Mouse (Mus musculus) left cerebral cortex, postnatal 10 days (tissue): ENCODE data around the gene Gse1. TPM values are rescaled to one million over a fixed set of nuclear protein-coding genes. Genes with fewer than 3 reads are reported as not detected.

Experiments
- DNase-seq, 2 experiments: peaks; one replicate each; pipeline ENCODE4 v3.0.0; 2021 to 2022; ENCODE audit warnings: low spot score in 2 of 2, mixed read lengths in 1 of 2; ENCODE audit errors: extremely low spot score in 1 of 2
- intact Hi-C: fragments of 180-260 bp; cut with DNase I; formaldehyde crosslinking; loops from one replicate; pipeline ENCODE4 v1.15.1; 2025
- total RNA-seq, 2 experiments: library from RNA; stranded (reverse); gene quantifications; 2 replicates each; pipeline ENCODE4 v1.2.3; 2021

Gene Gse1
- total RNA-seq, 2 experiments from 2014 or later: 41.7 to 45.3 TPM

DNA sequence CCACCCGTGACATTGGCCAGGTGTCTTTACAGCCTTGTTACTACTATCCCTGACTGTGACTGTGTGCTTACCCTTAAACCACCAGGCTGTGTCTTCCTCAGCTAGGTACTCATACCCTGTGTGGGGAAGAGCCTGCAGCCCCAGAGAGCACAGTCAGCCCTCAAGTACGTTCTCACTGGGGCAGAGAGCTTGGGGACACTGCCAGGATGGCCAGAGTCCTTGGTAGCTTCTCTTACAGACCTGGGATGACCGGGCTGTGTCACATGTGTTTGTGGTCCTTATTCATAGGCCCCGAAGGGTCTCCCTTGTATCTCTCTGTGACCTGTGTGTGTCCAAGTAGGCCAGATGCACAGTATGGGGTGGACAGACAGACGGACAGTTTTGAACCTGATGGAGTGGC is 32.4 kb downstream of the Gse1 start:
- intact Hi-C loops: loop anchor here (10.0 kb wide), 1 partner anchor 86 kb away; the partner anchor contains the start of gene Fam92b
- DNase-seq: no peak

DNA sequence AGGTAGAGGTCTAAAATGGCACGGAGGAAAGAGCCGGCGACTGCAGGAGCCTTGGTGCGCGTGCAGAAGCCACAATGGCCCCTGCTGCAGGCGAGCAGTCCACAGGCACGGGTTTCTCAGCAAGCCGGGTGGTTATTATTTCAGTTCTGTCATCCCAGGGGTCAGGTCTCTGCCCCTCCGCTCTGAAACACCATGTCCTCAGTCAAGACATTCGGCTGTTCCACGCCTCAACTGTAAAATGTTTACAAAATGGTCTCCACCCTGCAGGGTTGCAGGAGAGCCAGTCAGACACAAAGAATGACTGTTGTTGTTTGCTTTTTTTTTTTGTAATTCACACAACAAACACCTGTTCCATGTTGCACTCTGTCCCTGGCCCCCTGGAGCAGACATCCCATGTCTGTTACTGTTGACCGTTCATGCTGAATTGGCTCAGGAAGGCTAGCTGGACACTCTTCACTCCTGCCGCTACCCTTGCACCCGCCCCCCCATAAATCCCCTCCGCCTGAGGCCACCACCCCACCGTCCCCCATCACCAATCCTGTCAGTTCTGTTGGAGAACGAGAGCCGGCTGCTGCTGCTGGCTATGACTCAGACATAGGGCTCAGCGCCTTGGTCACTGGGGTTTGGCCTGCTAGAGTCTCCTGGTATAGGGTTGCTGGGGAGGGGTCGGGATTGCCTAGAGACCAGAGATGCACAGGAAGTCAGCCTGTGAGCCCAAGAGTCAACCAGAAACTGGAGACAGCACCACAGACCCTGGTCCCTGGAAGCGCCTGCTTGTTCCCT is 33.3 kb downstream of the Gse1 start:
- no peak for DNase-seq
- intact Hi-C loops: loop anchor here (10.0 kb wide), 1 partner anchor 87 kb away; the partner anchor contains the start of gene Fam92b

DNA sequence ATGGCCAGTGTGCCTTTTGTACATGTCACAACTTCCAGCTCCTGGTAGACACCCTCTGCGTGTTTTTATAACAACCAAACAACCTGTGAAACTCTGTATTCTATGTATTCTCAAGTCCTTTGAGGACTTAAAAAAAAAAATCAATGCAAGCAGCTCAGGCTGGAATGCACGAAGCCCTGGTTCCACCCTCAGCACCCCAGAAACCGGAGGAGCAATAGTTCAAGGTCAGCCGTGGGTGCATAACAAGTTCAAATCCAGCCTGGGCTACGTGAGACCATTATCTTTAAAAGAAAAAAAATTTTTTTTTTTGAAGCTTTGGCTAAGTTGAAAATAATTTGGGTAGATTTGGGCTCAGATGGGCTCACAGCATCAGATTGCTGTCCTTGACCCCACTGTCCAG is 35.6 kb downstream of the Gse1 start:
- DNase-seq: no peak
- intact Hi-C loops: loop anchor here (10.0 kb wide), 1 partner anchor 89 kb away; the partner anchor contains the start of gene Fam92b

DNA sequence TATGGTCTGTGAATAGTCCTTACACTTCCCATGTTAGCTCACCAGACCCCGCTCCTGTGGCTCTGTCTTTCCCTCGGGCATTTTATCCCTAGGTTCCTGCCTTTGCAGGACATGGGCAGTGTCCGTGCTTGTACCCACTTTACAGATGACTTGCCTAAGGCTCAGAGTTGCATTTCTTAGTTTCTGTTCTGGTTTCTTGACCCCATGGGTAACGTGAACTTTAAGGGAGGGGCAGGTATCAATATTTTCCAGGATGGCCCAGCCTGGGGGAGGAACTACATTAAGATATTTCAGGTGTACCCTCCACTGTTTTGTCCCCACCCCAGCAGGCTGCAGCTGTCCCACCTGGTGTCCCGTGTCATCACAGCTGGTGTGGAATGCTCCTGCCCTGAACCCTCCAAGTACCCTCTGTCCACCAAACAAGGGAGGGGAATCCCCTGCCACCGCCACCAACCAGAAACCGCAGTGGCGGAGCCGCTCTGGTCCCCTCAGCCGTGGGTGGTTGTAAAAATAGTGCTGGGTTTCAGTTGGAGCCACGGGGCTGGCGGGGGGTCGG is 36.2 kb downstream of the Gse1 start:
- intact Hi-C loops: loop anchor here (10.0 kb wide), 1 partner anchor 90 kb away; the partner anchor contains the start of gene Fam92b
- DNase-seq: no peak

DNA sequence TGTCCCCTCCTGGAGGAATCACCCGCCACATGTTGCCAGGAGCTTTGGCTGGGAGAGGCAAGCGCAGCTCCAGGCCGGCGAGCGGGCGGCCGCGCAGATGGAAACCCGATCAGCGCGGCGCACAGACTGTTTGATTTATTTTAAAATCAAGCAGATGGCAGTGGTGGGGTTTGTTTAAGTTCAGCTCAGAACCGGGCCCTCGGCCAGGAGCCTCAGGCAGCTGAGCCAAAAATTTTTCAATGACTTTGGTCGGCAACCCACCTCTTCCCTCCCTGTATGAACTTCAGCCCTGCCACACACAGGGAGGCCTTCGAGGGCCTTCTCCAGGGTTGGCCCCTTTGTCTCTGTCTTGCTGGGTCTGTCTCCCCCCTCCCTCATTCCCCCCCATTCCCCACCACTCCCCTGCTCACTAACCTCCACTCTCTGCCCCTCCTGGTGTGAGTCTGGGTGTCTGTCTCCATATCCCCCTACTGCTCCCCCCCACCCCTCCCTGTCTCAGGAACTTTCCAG is 36.7 kb downstream of the Gse1 start:
- DNase-seq: peak; percentile 85 to 90
- intact Hi-C loops: loop anchor here (10.0 kb wide), 1 partner anchor 90 kb away; the partner anchor contains the start of gene Fam92b

DNA sequence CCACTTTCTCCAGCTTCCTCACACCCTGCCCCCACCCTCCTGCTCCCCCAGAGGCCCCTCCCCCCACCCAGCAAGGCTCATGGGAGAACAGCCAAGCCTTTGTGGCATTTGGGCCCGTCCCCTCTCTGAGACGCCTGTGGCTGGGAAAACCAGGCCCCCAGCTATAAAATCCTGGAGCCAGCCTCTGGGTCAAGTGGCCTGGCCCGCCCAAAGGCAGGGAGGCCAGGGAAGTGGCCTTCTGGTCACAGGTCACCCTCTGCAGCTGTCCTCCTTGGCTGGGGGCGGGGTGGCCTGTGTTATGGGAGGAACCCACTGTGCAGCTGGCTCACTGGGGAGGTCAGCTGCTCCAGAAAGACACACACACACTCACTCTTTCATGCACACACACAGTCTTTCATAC is 37.2 kb downstream of the Gse1 start:
- intact Hi-C loops: loop anchor here (10.0 kb wide), 1 partner anchor 91 kb away; the partner anchor contains the start of gene Fam92b
- peak in 1 of 2 experiments; percentile 90 for DNase-seq

DNA sequence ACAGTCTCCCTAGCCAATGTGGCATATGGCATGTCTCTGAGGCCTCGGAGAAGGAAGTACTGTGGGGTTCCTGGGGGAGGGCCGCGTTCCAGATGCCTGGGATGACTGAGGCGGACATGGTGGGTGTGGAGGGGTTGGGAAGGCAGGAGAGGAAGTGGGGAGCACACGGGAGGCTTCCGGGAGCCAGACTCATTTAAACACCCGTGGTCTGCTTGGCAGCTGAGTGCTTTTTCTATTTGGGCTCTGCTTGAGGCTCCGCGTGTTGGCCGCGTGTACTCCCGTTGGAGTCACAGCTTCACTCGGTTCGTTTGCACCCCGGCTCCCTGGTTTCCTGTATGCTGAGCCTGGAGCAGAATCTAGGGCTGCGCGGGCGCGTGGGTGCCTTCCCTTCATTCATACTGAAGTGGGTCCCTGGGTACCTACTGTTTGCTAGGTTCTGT is 40.3 kb downstream of the Gse1 start:
- DNase-seq: peak in 1 of 2 experiments; percentile 47
- intact Hi-C loops: loop anchor here (10.0 kb wide), 1 partner anchor 94 kb away; the partner anchor contains the start of gene Fam92b

DNA sequence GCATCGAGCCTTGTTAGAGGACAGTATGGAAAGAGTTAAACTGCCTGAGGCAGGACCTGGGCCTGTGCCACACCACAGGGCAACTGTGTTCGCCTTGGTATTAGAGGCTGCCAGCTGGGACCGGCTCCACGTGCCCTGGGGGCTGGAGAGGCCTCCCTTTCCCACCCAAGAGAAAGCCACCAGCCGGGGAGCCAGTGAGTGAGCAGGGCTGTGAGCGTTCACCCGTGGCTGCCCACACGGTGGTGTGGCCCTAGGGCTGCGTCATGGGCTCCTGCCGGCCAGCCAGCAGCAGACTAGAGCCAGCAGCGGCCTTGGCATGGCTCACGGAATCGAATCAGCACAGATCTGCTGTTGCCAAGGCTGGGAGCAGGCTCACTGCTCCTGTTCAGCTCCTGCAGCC is 42.2 kb downstream of the Gse1 start:
- intact Hi-C loops: no loop called here
- peak; percentile 59 to 68 for DNase-seq

DNA sequence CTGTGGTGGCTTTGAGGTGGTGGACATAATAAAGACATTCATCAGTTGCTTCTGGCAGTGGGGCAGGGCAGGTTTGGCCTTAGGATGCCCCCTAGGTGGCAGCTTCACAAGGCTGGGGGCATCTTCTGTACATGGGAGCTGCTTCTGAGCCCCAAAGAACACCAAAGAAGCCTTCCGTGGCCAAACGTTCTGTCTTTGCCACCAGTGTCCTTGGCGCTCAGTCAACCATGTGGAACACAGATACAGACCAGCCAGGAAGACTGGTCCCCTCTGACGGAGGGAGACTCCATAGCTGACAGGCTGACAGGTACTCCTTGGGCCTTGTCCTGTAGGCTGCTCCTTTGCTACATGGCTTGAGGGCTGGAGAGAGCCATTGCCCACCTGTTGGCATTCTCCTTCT is 45.2 kb downstream of the Gse1 start:
- no peak for DNase-seq
- intact Hi-C loops: no loop called here

DNA sequence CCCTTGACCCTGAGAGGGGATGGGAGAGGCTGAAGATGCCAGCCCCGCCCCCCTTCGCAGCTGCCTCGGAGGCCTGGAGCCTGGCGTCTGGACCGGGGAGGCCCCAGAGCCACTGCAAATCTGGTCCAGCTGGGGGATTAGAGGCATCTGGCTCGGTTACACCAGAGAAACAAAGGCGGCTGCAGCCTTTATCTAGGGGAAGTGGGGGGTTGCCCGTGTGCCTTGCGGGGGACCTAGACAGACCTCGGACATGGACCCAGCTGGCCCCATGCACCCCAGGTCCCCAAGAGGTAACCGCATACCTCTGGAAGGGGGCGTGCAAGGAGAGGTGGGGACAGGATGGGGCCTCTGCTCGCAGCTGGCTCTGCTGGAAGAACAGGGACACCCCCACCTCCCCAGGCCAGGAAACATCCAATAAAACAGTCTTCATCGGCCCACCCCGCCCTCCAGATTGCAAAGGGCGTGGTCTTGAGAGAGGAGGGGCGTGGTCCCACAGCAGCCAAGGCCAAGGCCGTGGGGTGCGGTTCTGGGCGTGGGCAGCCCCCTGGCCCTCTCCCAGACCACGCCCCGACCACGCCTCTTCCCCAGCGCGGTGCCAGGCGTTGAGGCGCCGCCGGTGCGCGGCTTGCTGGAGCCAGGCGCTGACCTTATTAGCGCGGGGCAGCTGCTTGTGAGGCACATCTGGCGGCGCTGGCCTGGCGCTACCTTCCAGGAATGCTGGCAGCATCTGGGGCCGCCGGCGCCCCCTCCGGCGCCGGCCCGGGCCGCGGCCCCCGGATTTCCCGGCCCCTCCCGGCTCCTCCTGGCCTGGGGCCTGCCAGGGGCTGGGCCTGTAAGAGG is 48.0 kb downstream of the Gse1 start:
- intact Hi-C loops: no loop called here
- DNase-seq: peak in 1 of 2 experiments; percentile 85

DNA sequence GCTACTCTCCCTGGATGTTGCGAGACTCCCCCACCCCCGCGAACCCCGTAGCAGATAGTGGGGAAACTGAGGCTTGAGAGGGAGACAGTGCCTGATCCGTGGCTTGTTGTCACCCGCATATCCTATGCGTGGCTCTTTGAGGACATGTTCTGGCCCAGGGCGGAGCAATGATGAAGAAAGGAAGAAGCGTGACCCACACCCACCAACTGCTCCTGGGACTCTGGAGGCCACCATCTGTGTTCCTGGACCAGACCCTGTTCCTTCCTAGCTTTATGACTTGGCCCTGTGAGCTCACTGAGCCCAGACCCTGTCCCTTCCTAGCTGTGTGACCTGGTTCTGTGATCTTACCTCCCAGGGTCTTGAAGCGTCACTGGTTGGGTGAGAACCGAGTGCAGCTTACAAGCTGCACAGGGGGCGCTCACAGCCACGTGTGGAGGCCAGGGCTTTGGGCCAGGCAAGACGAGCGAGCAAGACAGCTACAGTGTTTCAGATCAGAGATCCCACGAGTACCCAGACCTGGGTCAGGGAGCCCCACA is 48.7 kb downstream of the Gse1 start:
- no peak for DNase-seq
- intact Hi-C loops: no loop called here

DNA sequence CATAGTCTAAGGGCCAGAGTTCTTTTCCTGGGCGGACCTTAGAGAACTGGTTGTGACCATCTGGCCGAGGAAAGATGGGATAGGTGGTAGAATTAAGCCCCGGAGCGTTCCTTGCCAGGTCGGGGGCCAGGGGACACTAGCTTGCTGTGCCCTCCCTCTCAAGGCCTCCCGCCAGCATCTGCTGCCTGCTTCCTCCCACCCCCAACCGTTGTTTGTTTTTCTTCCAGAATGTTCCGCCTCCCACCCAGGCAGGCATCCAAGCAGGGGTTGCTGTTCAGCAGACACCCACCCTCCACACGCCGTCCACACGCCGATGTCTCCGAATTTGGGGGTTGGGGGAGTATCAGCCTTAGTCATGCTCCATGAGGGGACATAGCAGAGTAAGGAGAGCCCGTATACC is 49.8 kb downstream of the Gse1 start:
- peak in 1 of 2 experiments; percentile 57 for DNase-seq
- intact Hi-C loops: no loop called here

DNA sequence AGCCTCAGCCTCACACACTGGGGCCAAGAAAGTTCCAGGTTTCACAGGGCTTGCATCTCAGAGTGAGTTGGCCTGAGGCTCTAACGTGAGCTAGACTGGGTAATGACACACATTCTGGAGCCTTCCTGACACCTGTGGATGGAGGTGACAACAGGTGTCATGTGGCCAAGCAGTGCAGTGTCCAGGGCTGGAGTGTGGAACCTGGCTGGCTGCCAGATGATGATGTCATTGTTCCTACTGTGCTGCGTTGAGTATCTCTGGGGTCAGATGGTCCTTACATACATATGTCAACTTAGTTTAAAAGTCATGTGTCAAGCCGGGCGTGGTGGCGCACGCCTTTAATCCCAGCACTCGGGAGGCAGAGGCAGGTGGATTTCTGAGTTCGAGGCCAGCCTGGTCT is 51.2 kb downstream of the Gse1 start:
- DNase-seq: no peak
- intact Hi-C loops: no loop called here

DNA sequence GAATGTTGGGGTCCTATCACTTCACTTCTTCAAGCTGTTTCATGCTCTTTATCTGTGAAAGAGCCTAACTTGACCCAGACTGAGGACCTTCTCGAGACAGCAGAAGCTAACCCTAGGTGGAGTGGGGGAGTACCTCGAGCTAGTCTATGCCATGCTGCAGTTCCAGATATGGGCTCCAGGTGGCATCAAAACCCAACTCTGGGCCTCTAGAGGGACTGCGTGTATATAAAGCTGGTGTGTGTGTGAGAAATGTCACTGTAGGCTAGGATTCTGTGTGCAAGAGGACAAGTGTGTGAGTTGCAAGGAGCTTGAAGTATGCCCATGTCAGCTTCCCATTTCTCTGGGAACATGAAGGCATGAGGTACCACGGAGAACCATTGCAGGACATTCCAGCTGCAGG is 53.2 kb downstream of the Gse1 start:
- intact Hi-C loops: loop anchor here (5.0 to 10.0 kb wide), 2 partner anchors 36 to 97 kb away; no protein-coding TSS in a partner anchor
- peak; percentile 79 to 82 for DNase-seq

DNA sequence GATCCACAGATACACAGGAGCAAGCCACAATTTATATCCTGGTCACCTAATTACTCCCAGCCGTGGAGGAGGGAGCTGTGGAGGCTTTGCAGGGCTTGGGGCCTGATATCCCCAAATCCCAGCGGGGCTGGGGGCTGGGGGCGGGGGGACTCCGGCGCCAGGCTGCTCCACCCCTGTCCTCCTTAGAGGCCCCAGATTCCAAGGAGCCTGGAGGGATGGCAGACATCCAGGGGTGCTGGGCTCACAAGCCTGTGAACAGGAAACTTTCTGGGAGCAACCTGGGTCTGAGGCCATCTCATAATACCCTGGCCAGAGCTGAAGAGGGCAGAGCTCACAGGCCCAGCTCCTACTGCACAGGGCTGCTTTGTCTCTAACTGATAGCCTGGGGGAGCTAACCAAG is 54.2 kb downstream of the Gse1 start:
- intact Hi-C loops: loop anchor here (5.0 to 10.0 kb wide), 2 partner anchors 35 to 98 kb away; no protein-coding TSS in a partner anchor
- DNase-seq: no peak

DNA sequence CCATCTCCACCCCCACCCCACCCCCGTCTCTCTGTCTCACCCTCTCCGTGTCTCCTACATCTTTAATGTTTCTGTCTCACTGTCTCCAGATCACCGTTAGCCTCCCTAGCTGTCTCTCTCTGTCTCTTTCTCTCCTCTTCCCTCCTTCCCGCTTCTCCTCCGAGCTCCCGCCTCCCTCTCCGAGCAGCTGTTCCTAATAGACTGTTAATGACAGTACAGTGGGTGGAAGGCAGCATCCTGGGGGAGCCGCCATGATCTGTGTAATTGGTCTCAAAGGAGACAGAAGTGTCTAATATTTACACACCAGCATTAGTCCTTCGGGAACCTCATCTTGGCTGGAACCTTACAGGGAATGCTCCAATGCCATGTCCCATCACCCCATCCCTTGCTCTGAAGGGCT is 56.0 kb downstream of the Gse1 start:
- no peak for DNase-seq
- intact Hi-C loops: loop anchor here (5.0 to 10.0 kb wide), 2 partner anchors 33 to 99 kb away; no protein-coding TSS in a partner anchor

DNA sequence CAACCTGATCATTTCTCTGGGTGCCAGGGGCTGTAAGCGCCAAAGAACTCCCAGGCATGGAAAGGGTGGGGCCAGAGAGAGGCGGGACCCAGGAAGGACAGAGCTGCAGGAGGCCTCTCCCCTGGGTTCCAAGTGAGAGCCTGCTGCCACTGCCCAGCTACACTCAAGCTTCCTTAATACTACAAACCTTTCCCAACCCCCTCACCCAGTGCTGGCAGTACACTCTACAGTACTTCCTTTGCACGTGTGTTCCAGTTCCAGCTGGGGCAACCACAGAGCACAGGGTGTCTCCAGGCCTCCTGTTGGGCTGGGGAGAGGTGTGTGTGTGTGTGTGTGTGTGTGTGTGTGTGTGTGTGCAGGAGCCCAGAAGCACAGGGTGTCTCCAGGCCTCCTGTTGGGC is 56.8 kb downstream of the Gse1 start:
- DNase-seq: no peak
- intact Hi-C loops: loop anchor here (5.0 to 10.0 kb wide), 3 partner anchors 100 to 312 kb away; no protein-coding TSS in a partner anchor

DNA sequence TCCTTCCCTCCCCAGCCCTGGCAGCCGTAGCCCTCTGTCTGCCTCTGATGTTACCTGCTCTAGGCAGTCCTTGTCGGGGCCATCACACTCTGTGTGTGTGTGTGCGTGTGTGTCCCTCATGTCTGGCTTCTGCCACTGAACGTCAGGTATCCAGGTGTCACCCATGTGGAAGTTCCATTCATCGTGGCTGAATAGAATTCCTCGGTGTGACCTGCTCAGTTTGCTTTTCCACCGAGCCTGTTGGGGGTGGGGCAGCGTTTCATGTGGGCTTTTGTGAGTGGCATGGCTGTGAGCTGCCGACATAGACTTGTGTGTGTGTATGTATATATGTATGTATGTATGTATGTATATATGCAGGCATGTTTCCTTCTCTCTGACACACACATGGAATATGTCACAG is 57.6 kb downstream of the Gse1 start:
- intact Hi-C loops: loop anchor here (5.0 to 10.0 kb wide), 3 partner anchors 101 to 311 kb away; no protein-coding TSS in a partner anchor
- no peak for DNase-seq
